Mouse (Mus musculus) erythroblast, embryonic 14.5 days (primary cell): Measurements from ENCODE around the gene Apoa1.

ENCODE experiments used
- GATA1 ChIP-seq: IDR thresholded peaks from 2 replicates; pipeline ENCODE4 v1.6.1; 2012; ENCODE audit warnings: low read length, inconsistent platforms, mixed read lengths
- TAL1 ChIP-seq: IDR thresholded peaks from 3 replicates; pipeline ENCODE4 v1.6.1; 2012; ENCODE audit warnings: low read length, inconsistent platforms, mixed read lengths

DNA sequence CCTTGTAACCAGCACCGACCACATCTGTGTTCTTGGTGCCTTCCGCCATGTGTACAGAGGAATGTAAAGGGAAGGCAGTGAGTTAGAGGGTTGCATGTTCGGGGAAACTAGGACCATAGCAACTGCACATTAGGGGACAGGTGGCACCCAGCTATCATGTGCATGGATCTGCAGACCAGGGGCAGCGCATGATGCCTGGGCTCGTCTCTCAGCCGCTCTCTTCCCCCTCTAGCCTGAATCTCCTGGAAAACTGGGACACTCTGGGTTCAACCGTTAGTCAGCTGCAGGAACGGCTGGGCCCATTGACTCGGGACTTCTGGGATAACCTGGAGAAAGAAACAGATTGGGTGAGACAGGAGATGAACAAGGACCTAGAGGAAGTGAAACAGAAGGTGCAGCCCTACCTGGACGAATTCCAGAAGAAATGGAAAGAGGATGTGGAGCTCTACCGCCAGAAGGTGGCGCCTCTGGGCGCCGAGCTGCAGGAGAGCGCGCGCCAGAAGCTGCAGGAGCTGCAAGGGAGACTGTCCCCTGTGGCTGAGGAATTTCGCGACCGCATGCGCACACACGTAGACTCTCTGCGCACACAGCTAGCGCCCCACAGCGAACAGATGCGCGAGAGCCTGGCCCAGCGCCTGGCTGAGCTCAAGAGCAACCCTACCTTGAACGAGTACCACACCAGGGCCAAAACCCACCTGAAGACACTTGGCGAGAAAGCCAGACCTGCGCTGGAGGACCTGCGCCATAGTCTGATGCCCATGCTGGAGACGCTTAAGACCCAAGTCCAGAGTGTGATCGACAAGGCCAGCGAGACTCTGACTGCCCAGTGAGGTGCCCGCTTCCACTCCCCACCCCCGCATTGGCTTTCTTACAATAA, 1.4 kb downstream of the Apoa1 start:
- TF ChIP-seq TAL1: no peak
- TF ChIP-seq GATA1: no peak
